Mouse (Mus musculus) forebrain, embryonic 12.5 days (tissue): Measurements from ENCODE around the gene Psmd3. TPM values are rescaled to one million over a fixed set of nuclear protein-coding genes. Genes with fewer than 3 reads are reported as not detected.

Experiments used
- ATAC-seq: fragments of 200-750 bp; cut with Nextera tagmentation; 2 replicates; pipeline ENCODE4 v1.8.0; 2017; ENCODE audit warnings: moderate TSS enrichment; ENCODE audit not compliant: low FRiP score
- H3K27ac ChIP-seq: fragments of 300-500 bp; sonication (generic); 2 replicates; pipeline ENCODE4 v1.5.1; 2016; ENCODE audit warnings: mild to moderate bottlenecking
- H3K27me3 ChIP-seq: fragments of 300-500 bp; sonication (generic); 2 replicates; pipeline ENCODE4 v1.6.1; 2016; ENCODE audit warnings: mild to moderate bottlenecking
- H3K36me3 ChIP-seq: fragments of 300-500 bp; sonication (generic); replicated peaks from 2 replicates; pipeline ENCODE4 v1.6.1; 2016; ENCODE audit warnings: mild to moderate bottlenecking
- H3K4me1 ChIP-seq: fragments of 300-500 bp; sonication (generic); 2 replicates; pipeline ENCODE4 v1.6.1; 2016
- H3K4me2 ChIP-seq: fragments of 300-500 bp; sonication (generic); 2 replicates; pipeline ENCODE4 v1.6.1; 2016; ENCODE audit warnings: mild to moderate bottlenecking, moderate library complexity
- H3K4me3 ChIP-seq: fragments of 300-500 bp; sonication (generic); replicated peaks from 2 replicates; pipeline ENCODE4 v1.5.1; 2016; ENCODE audit warnings: mild to moderate bottlenecking
- H3K9ac ChIP-seq: fragments of 300-500 bp; sonication (generic); 2 replicates; pipeline ENCODE4 v1.6.1; 2016; ENCODE audit warnings: mild to moderate bottlenecking
- H3K9me3 ChIP-seq: fragments of 300-500 bp; sonication (generic); 2 replicates; pipeline ENCODE4 v1.6.1; 2016
- WGBS: fragments of 180-500 bp; shearing (Covaris S2); methylation state at CpG from one replicate; pipeline ENCODE4 v1.1.7; 2016; 5-methylcytosine and 5-hydroxymethylcytosine counted together
- polyA plus RNA-seq: library from polyadenylated mRNA; unstranded; fragments of >200 nt; fragmentation: Nextera tagmentation; extraction: Ambion mirVana; gene quantifications from 2 replicates; pipeline ENCODE4 v1.2.1, GENCODE M21; 2016

Psmd3 gene
- polyA plus RNA-seq, 1 experiment from 2014 or later, result 234 TPM

- no peak overlapping the region for H3K4me3 ChIP-seq
- H3K27me3 ChIP-seq, result no peaks in the 10 kb centered on the region
- 87% methylated on average over 9 of the region's 9 CpGs for WGBS
- no peaks in the 10 kb centered on the region for H3K9me3 ChIP-seq
- no peak overlapping the region for H3K4me2 ChIP-seq
- no peak overlapping the region for H3K9ac ChIP-seq
- H3K36me3 ChIP-seq, result peaks cover 76% of the 10 kb centered on the region
- no peak for ATAC-seq
- H3K4me1 ChIP-seq, result no peaks in the 10 kb centered on the region
- no peak overlapping the region for H3K27ac ChIP-seq
Observed at GRCm38 (mm10) chr11:98694301-98694700, 11.9 kb downstream of the Psmd3 start.

GRCm38 (mm10) chr11:98695408-98695807 is 13.1 kb downstream of the Psmd3 start:
- no peak overlapping the region for H3K4me2 ChIP-seq
- no peaks in the 10 kb centered on the region for H3K9me3 ChIP-seq
- H3K27ac ChIP-seq, result no peak overlapping the region
- no peaks in the 10 kb centered on the region for H3K4me1 ChIP-seq
- H3K36me3 ChIP-seq, result peaks cover 65% of the 10 kb centered on the region
- no peak for ATAC-seq
- H3K4me3 ChIP-seq, result no peak overlapping the region
- H3K27me3 ChIP-seq, result no peaks in the 10 kb centered on the region
- no peak overlapping the region for H3K9ac ChIP-seq
- WGBS, result 74% methylated on average over 14 of the region's 14 CpGs

GRCm38 (mm10) chr11:98696454-98697216 is 14.3 kb downstream of the Psmd3 start:
- Histone ChIP-seq H3K4me1 (no peaks in the 10 kb centered on the region), H3K4me3 (no peak overlapping the region), H3K4me2 (no peak overlapping the region), H3K36me3 (peaks cover 52% of the 10 kb centered on the region), H3K9ac (no peak overlapping the region), H3K9me3 (no peaks in the 10 kb centered on the region), H3K27ac (no peak overlapping the region), H3K27me3 (no peaks in the 10 kb centered on the region)
- no peak for ATAC-seq
- WGBS, result 88% methylated on average over 14 of the region's 14 CpGs

GRCm38 (mm10) chr11:98697225-98697624 is 14.9 kb downstream of the Psmd3 start:
- Histone ChIP-seq H3K9me3 (no peaks in the 10 kb centered on the region), H3K27ac (no peak overlapping the region), H3K36me3 (peaks cover 47% of the 10 kb centered on the region), H3K4me3 (no peak overlapping the region), H3K4me2 (no peak overlapping the region), H3K27me3 (no peaks in the 10 kb centered on the region), H3K4me1 (no peaks in the 10 kb centered on the region), H3K9ac (no peak overlapping the region)
- 92% methylated on average over 12 of the region's 12 CpGs for WGBS
- no peak for ATAC-seq

- H3K27ac ChIP-seq, result no peak overlapping the region
- no peak for ATAC-seq
- peaks cover 31% of the 10 kb centered on the region for H3K36me3 ChIP-seq
- H3K9ac ChIP-seq, result no peak overlapping the region
- H3K4me3 ChIP-seq, result no peak overlapping the region
- H3K4me2 ChIP-seq, result no peak overlapping the region
- no peaks in the 10 kb centered on the region for H3K4me1 ChIP-seq
- WGBS, result 88% methylated on average over 16 of the region's 16 CpGs
- H3K9me3 ChIP-seq, result no peaks in the 10 kb centered on the region
- no peaks in the 10 kb centered on the region for H3K27me3 ChIP-seq
Observed at GRCm38 (mm10) chr11:98698849-98699640, 16.7 kb downstream of the Psmd3 start.

- no peaks in the 10 kb centered on the region for H3K27me3 ChIP-seq
- no peak overlapping the region for H3K9ac ChIP-seq
- 42% methylated on average over 4 of the region's 4 CpGs for WGBS
- no peaks in the 10 kb centered on the region for H3K4me1 ChIP-seq
- 0 out of 2 replicates have a peak, but pooled peaks have one; percentile 49 for ATAC-seq
- no peaks in the 10 kb centered on the region for H3K9me3 ChIP-seq
- no peak overlapping the region for H3K4me2 ChIP-seq
- H3K27ac ChIP-seq, result no peak overlapping the region
- no peak overlapping the region for H3K4me3 ChIP-seq
- H3K36me3 ChIP-seq, result peaks cover 31% of the 10 kb centered on the region
Observed at GRCm38 (mm10) chr11:98699911-98700310, 17.6 kb downstream of the Psmd3 start.

GRCm38 (mm10) chr11:98701213-98701670 is 18.9 kb downstream of the Psmd3 start, which contains the start of gene Csf3:
Csf3 (plus strand) TSS chr11:98701263.
- H3K36me3 ChIP-seq, result peaks cover 31% of the 10 kb centered on the region
- no peaks in the 10 kb centered on the region for H3K9me3 ChIP-seq
- no peaks in the 10 kb centered on the region for H3K4me1 ChIP-seq
- no peak for ATAC-seq
- no peak within 1 kb of the TSS for H3K4me2 ChIP-seq
- no peaks in the 10 kb centered on the region for H3K27me3 ChIP-seq
- 41% methylated on average over 10 of the region's 10 CpGs for WGBS
- H3K9ac ChIP-seq, result no peak within 1 kb of the TSS
- H3K27ac ChIP-seq, result no peak within 1 kb of the TSS
- no peak within 1 kb of the TSS for H3K4me3 ChIP-seq

- H3K9ac ChIP-seq, result no peak overlapping the region
- 86% methylated on average over 5 of the region's 5 CpGs for WGBS
Observed at GRCm38 (mm10) chr11:98702323-98702722, 20.0 kb downstream of the Psmd3 start.

GRCm38 (mm10) chr11:98705021-98705420 is 22.7 kb downstream of the Psmd3 start:
- H3K27ac ChIP-seq, result no peak overlapping the region
- 90% methylated on average over 10 of the region's 10 CpGs for WGBS
- H3K27me3 ChIP-seq, result no peaks in the 10 kb centered on the region
- H3K4me3 ChIP-seq, result no peak overlapping the region
- ATAC-seq, result no peak
- peaks cover 61% of the 10 kb centered on the region for H3K36me3 ChIP-seq
- no peaks in the 10 kb centered on the region for H3K9me3 ChIP-seq
- H3K4me2 ChIP-seq, result no peak overlapping the region
- H3K4me1 ChIP-seq, result no peaks in the 10 kb centered on the region
- no peak overlapping the region for H3K9ac ChIP-seq

More at GRCm38 (mm10) chr11:98702323-98702722, 20.0 kb downstream of the Psmd3 start:
- Histone ChIP-seq H3K27me3 (no peaks in the 10 kb centered on the region), H3K4me1 (no peaks in the 10 kb centered on the region), H3K4me3 (no peak overlapping the region), H3K36me3 (peaks cover 35% of the 10 kb centered on the region), H3K4me2 (no peak overlapping the region), H3K27ac (no peak overlapping the region), H3K9me3 (no peaks in the 10 kb centered on the region)
- ATAC-seq, result no peak

GRCm38 (mm10) chr11:98707401-98708281 is 25.3 kb downstream of the Psmd3 start:
- Histone ChIP-seq H3K27ac (no peak overlapping the region), H3K27me3 (no peaks in the 10 kb centered on the region), H3K36me3 (peaks cover 82% of the 10 kb centered on the region), H3K4me1 (no peaks in the 10 kb centered on the region), H3K4me2 (no peak overlapping the region), H3K9ac (no peak overlapping the region), H3K9me3 (no peaks in the 10 kb centered on the region), H3K4me3 (no peak overlapping the region)
- no peak for ATAC-seq
- 90% methylated on average over 22 of the region's 22 CpGs for WGBS

- Histone ChIP-seq H3K27ac (no peak overlapping the region), H3K9ac (no peak overlapping the region), H3K36me3 (peaks cover 90% of the 10 kb centered on the region), H3K4me2 (no peak overlapping the region), H3K4me1 (no peaks in the 10 kb centered on the region), H3K9me3 (no peaks in the 10 kb centered on the region), H3K4me3 (no peak overlapping the region), H3K27me3 (no peaks in the 10 kb centered on the region)
- WGBS, result 94% methylated on average over 19 of the region's 19 CpGs
- no peak for ATAC-seq
Observed at GRCm38 (mm10) chr11:98708282-98708956, 26.1 kb downstream of the Psmd3 start.
